Mouse (Mus musculus) gastrocnemius, adult 2 months (tissue): ENCODE results near the gene Fpr2. TPM values are rescaled to one million over a fixed set of nuclear protein-coding genes. Genes with fewer than 3 reads are reported as not detected.
"Not testable (repeated sequence)": the region's sequence is repeated elsewhere in the genome, so short reads cannot be mapped to it uniquely, and the experiment has no call there.

Source experiments
- DNase-seq: peaks from one replicate; pipeline ENCODE4 v3.0.0; 2022
- H3K27ac ChIP-seq: fragments of 200-600 bp; 2 replicates; pipeline ENCODE4 v1.8.1; 2022; ENCODE audit warnings: mild to moderate bottlenecking
- H3K4me3 ChIP-seq: fragments of 200-600 bp; 2 replicates; pipeline ENCODE4 v1.8.1; 2022; ENCODE audit warnings: mild to moderate bottlenecking, moderate library complexity
- CTCF ChIP-seq: fragments of 200-600 bp; IDR thresholded peaks from 2 replicates; pipeline ENCODE4 v1.8.1; 2022; ENCODE audit warnings: antibody characterized with exemption, mild to moderate bottlenecking, moderate library complexity
- intact Hi-C: fragments of 180-260 bp; cut with DNase I; formaldehyde crosslinking; loops from one replicate; pipeline ENCODE4 v1.15.1; 2025
- total RNA-seq, 2 experiments: library from RNA; stranded (reverse); gene quantifications; 2 replicates each; pipeline ENCODE4 v1.2.3; 2021

Fpr2 gene
- total RNA-seq, 2 experiments from 2014 or later = not detected

- intact Hi-C loops = no loop called here
- Histone ChIP-seq H3K27ac (no peak overlapping the region), H3K4me3 (no peak overlapping the region)
- TF ChIP-seq CTCF = no peak
- no peak for DNase-seq
These were observed 13.1 kb downstream of the Fpr2 start for GRCm38 (mm10) chr17:17900768-17901167.

- TF ChIP-seq CTCF = no peak
- Histone ChIP-seq H3K27ac (peak overlapping the region; percentile 68), H3K4me3 (peak overlapping the region; percentile 76)
- peak; percentile 87 for DNase-seq
- intact Hi-C loops = no loop called here
These were observed 22.2 kb downstream of the Fpr2 start for GRCm38 (mm10) chr17:17909636-17910421.

- intact Hi-C loops, H3K4me3 ChIP-seq, DNase-seq, H3K27ac ChIP-seq: not testable (repeated sequence)
These were observed 25.0 kb downstream of the Fpr2 start for GRCm38 (mm10) chr17:17912618-17913017.

GRCm38 (mm10) chr17:17917376-17917775 lies 29.8 kb downstream of the Fpr2 start:
- TF ChIP-seq CTCF = no peak
- intact Hi-C loops = no loop called here
- Histone ChIP-seq H3K27ac (no peak overlapping the region), H3K4me3 (no peak overlapping the region)
- DNase-seq = no peak

- TF ChIP-seq CTCF = no peak
- no peak overlapping the region for H3K4me3 ChIP-seq
- no peak for DNase-seq
- intact Hi-C loops = no loop called here
- H3K27ac ChIP-seq = no peak overlapping the region
These were observed 30.2 kb downstream of the Fpr2 start for GRCm38 (mm10) chr17:17917782-17918181.

Other genes starting within 250 kb of the Fpr2 start
- gene Vmn2r90, start 184.1 kb upstream of the Fpr2 start, total RNA-seq = not detected
- gene Spaca6, start 60.7 kb upstream of the Fpr2 start, total RNA-seq = 1 to 10 TPM; 8.4 to 8.9 TPM
- under 1 TPM; 0.13 to 0.22 TPM for gene Has1, start 32.6 kb upstream of the Fpr2 start, total RNA-seq
- gene Fpr1, start 3.9 kb upstream of the Fpr2 start, total RNA-seq = not detected
- gene Fpr3, start within 50 bp of the Fpr2 start, total RNA-seq = not detected
- not detected for gene Fpr-rs4, start 133.9 kb downstream of the Fpr2 start, total RNA-seq
- gene Vmn2r124, start 161.6 kb downstream of the Fpr2 start, total RNA-seq = not detected
- gene Vmn2r91, start 197.2 kb downstream of the Fpr2 start, total RNA-seq = not detected